13 mouse cellular contexts compared by ENCODE assay signal in the genomic region with DNA sequence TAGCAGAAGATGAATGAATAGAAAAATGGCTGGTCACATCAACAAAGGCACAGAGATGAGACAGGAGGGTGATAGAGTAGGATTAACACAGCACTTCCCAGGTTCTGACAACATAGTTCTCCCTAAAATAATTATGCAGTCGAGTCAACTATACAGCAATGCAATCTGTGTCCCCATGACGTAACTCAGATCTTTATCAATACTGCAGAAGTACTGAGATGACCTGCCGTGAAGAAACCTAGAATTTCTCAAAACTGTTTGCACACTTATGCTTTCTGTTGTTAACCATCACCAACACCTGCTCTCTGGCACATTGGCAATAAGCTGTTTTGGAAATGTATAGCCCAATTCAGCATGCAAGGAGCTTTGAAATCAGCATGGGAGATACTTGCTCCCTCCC.
"Had no signal": no experiment of that assay in that cellular context is flagged by ENCODE, and none has a peak within 500 bp of the region (broad histone marks: within the 10 kb centered on the region; RNA-seq: fewer than 3 reads in every experiment).

No protein-coding gene starts in this region.

- H3K4me3 ChIP-seq: left cerebral cortex, adult 2 months; limb, embryonic 10.5 days; liver, embryonic 13.5 days; lung, embryonic 15.5 days; midbrain, embryonic 10.5 days; myocyte; neural tube, embryonic 15.5 days had no signal

- H3K27ac ChIP-seq: left cerebral cortex, adult 2 months; limb, embryonic 10.5 days; liver, embryonic 13.5 days; lung, embryonic 15.5 days; midbrain, embryonic 10.5 days; neural tube, embryonic 15.5 days; stomach, postnatal 0 days had no signal

- H3K27me3 ChIP-seq: liver, embryonic 13.5 days; lung, embryonic 15.5 days; neural tube, embryonic 15.5 days had no signal

- DNase-seq: kidney, postnatal 10 days; kidney, postnatal 4 days; liver, embryonic 13.5 days; liver, postnatal 0 days; midbrain, embryonic 14.5 days; thymus, postnatal 4 days had no signal

- H3K36me3 ChIP-seq: limb, embryonic 10.5 days; liver, embryonic 13.5 days; lung, embryonic 15.5 days; midbrain, embryonic 10.5 days; neural tube, embryonic 15.5 days had no signal

- H3K4me1 ChIP-seq: limb, embryonic 10.5 days; liver, embryonic 13.5 days; midbrain, embryonic 10.5 days; neural tube, embryonic 15.5 days had no signal

- ATAC-seq: liver, postnatal 0 days had no signal
